Mouse (Mus musculus) liver, embryonic 14.5 days (tissue): ENCODE data around the gene Ms4a6b. TPM values are rescaled to one million over a fixed set of nuclear protein-coding genes. Genes with fewer than 3 reads are reported as not detected.
"Not testable (repeated sequence)": the region's sequence is repeated elsewhere in the genome, so short reads cannot be mapped to it uniquely, and the experiment has no call there.

ENCODE experiments used
- ATAC-seq: fragments of 200-750 bp; cut with Nextera tagmentation; 2 replicates; pipeline ENCODE4 v1.8.0; 2017; ENCODE audit warnings: moderate number of reproducible peaks, mild to moderate bottlenecking, moderate library complexity; ENCODE audit not compliant: insufficient read depth
- DNase-seq, 3 experiments: peaks; one replicate each; pipeline ENCODE4 v3.0.0-alpha.2; 2012 to 2013; ENCODE audit warnings: low read depth in 3 of 3, low spot score in 3 of 3
- H3K27ac ChIP-seq: fragments of 300-500 bp; sonication (generic); 2 replicates; pipeline ENCODE4 v1.5.1; 2014; ENCODE audit warnings: moderate library complexity, mild to moderate bottlenecking, control low read depth, inconsistent platforms
- H3K27me3 ChIP-seq: fragments of 300-500 bp; sonication (generic); 2 replicates; pipeline ENCODE4 v1.6.1; 2014; ENCODE audit warnings: mild to moderate bottlenecking, low read length, moderate library complexity; ENCODE audit not compliant: control insufficient read depth, insufficient read depth
- H3K36me3 ChIP-seq: fragments of 300-500 bp; sonication (generic); replicated peaks from 2 replicates; pipeline ENCODE4 v1.6.1; 2014; ENCODE audit warnings: low read depth; ENCODE audit not compliant: control insufficient read depth, insufficient read depth
- H3K4me1 ChIP-seq, 2 experiments: fragments of 200-500 bp in 1 of 2; fragments of 300-500 bp in 1 of 2; sonication (generic) in 1 of 2; replicated peaks; 2 replicates each; pipeline ENCODE4 v1.6.1; 2012 to 2014; ENCODE audit warnings: antibody characterized with exemption in 1 of 2, inconsistent platforms in 1 of 2, low read length in 1 of 2; ENCODE audit not compliant: control insufficient read depth in 2 of 2, insufficient read depth in 2 of 2
- H3K4me2 ChIP-seq: fragments of 300-500 bp; sonication (generic); 2 replicates; pipeline ENCODE4 v1.6.1; 2014; ENCODE audit warnings: low read depth, mild to moderate bottlenecking, control low read depth, moderate library complexity
- H3K4me3 ChIP-seq, 2 experiments: fragments of 200-500 bp in 1 of 2; fragments of 300-500 bp in 1 of 2; sonication (generic) in 1 of 2; 2 replicates each; pipeline ENCODE4 v1.5.1; 2012 to 2014; ENCODE audit warnings: low read depth in 2 of 2, low read length in 2 of 2, mild to moderate bottlenecking in 2 of 2, control low read depth in 1 of 2, inconsistent platforms in 1 of 2, moderate library complexity in 1 of 2; ENCODE audit not compliant: insufficient read depth in 1 of 2
- H3K9ac ChIP-seq: fragments of 300-500 bp; sonication (generic); replicated peaks from 2 replicates; pipeline ENCODE4 v1.6.1; 2014; ENCODE audit warnings: mild to moderate bottlenecking, control low read depth, moderate library complexity
- H3K9me3 ChIP-seq: fragments of 300-500 bp; sonication (generic); 2 replicates; pipeline ENCODE4 v1.6.1; 2016; ENCODE audit warnings: low read length, mixed read lengths; ENCODE audit not compliant: control insufficient read depth
- CTCF ChIP-seq: IDR thresholded peaks from 2 replicates; pipeline ENCODE4 v1.5.1; 2016; ENCODE audit warnings: antibody characterized with exemption, low read depth, control low read depth
- EP300 ChIP-seq: IDR thresholded peaks from 2 replicates; pipeline ENCODE4 v1.6.1; 2016; ENCODE audit warnings: antibody characterized with exemption, low read depth
- WGBS: fragments of 180-500 bp; shearing (Covaris S2); extraction: QIAGEN DNeasy Blood & Tissue Kit; methylation state at CpG from one replicate; pipeline ENCODE4 v1.1.7; 2014; ENCODE audit not compliant: insufficient replicate concordance; 5-methylcytosine and 5-hydroxymethylcytosine counted together
- polyA plus RNA-seq, 2 experiments: library from polyadenylated mRNA; depleted of rRNA in 1 of 2; stranded (reverse) in 1 of 2; unstranded in 1 of 2; fragments of >200 nt; fragmentation: Nextera tagmentation in 1 of 2; extraction: Ambion mirVana in 1 of 2; gene quantifications; 2 replicates each; pipeline versions ENCODE4 v1.2.1 to v1.2.3; 2012 to 2014

Ms4a6b gene
- polyA plus RNA-seq, 2 experiments = 1.7 to 2.2 TPM

- Histone ChIP-seq H3K4me2 (no peak overlapping the region), H3K4me1 (no peaks in the 10 kb centered on the region), H3K36me3 (no peaks in the 10 kb centered on the region), H3K27ac (no peak overlapping the region), H3K9ac (no peak overlapping the region), H3K27me3 (no peaks in the 10 kb centered on the region), H3K4me3 (no peak overlapping the region), H3K9me3 (no peaks in the 10 kb centered on the region)
- TF ChIP-seq EP300 (no peak), CTCF (no peak)
- 61% methylated on average over 1 of the region's 1 CpGs for WGBS
- ATAC-seq (no peak), DNase-seq (no peak)
These were observed 15.5 kb upstream of the Ms4a6b start for GRCm38 (mm10) chr19:11500796-11501195.

- no peaks in the 10 kb centered on the region for H3K27me3 ChIP-seq
- H3K4me3 ChIP-seq = no peak overlapping the region
- H3K4me1 ChIP-seq = no peaks in the 10 kb centered on the region
- no peak overlapping the region for H3K27ac ChIP-seq
- 66% methylated on average over 4 of the region's 4 CpGs for WGBS
- H3K36me3 ChIP-seq = no peaks in the 10 kb centered on the region
- no peak for DNase-seq
- TF ChIP-seq EP300 (no peak), CTCF (no peak)
- no peaks in the 10 kb centered on the region for H3K9me3 ChIP-seq
- H3K4me2 ChIP-seq = no peak overlapping the region
- no peak overlapping the region for H3K9ac ChIP-seq
- no peak for ATAC-seq
These were observed 15.0 kb upstream of the Ms4a6b start for GRCm38 (mm10) chr19:11501326-11501725.

- TF ChIP-seq CTCF = no peak
- TF ChIP-seq EP300 = no peak
- H3K9me3 ChIP-seq = no peaks in the 10 kb centered on the region
- H3K4me2 ChIP-seq = no peak overlapping the region
- H3K9ac ChIP-seq = no peak overlapping the region
- H3K27ac ChIP-seq = no peak overlapping the region
- ATAC-seq (no peak), DNase-seq (no peak)
- 66% methylated on average over 1 of the region's 1 CpGs for WGBS
- no peak overlapping the region for H3K4me3 ChIP-seq
- no peaks in the 10 kb centered on the region for H3K36me3 ChIP-seq
- no peaks in the 10 kb centered on the region for H3K27me3 ChIP-seq
- no peaks in the 10 kb centered on the region for H3K4me1 ChIP-seq
These were observed 11.5 kb upstream of the Ms4a6b start for GRCm38 (mm10) chr19:11504857-11505256.

GRCm38 (mm10) chr19:11513458-11513857, 2.9 kb upstream of the Ms4a6b start:
- no peak overlapping the region for H3K4me2 ChIP-seq
- TF ChIP-seq CTCF (no peak), EP300 (no peak)
- no peak for DNase-seq
- no peak overlapping the region for H3K9ac ChIP-seq
- WGBS = 25% methylated on average over 1 of the region's 1 CpGs
- H3K36me3 ChIP-seq = no peaks in the 10 kb centered on the region
- H3K4me1 ChIP-seq = no peaks in the 10 kb centered on the region
- H3K9me3 ChIP-seq = no peaks in the 10 kb centered on the region
- H3K4me3 ChIP-seq = no peak overlapping the region
- ATAC-seq = no peak
- H3K27ac ChIP-seq = no peak overlapping the region
- no peaks in the 10 kb centered on the region for H3K27me3 ChIP-seq

GRCm38 (mm10) chr19:11516845-11517244, 533 bp downstream of the Ms4a6b start:
- Histone ChIP-seq H3K4me2 (no peak overlapping the region), H3K27me3 (no peaks in the 10 kb centered on the region), H3K9me3 (no peaks in the 10 kb centered on the region), H3K27ac (no peak overlapping the region), H3K4me1 (no peaks in the 10 kb centered on the region), H3K9ac (no peak overlapping the region), H3K36me3 (no peaks in the 10 kb centered on the region), H3K4me3 (no peak overlapping the region)
- 18% methylated on average over 4 of the region's 4 CpGs for WGBS
- TF ChIP-seq EP300 (no peak), CTCF (no peak)
- ATAC-seq (no peak), DNase-seq (no peak)

GRCm38 (mm10) chr19:11517373-11517772, 1.1 kb downstream of the Ms4a6b start:
- DNase-seq = not testable (repeated sequence)
- 9% methylated on average over 1 of the region's 1 CpGs for WGBS

GRCm38 (mm10) chr19:11518356-11518755, 2.0 kb downstream of the Ms4a6b start:
- not testable (repeated sequence) for H3K4me2 ChIP-seq, H3K4me1 ChIP-seq, ATAC-seq, H3K4me3 ChIP-seq, DNase-seq, H3K9ac ChIP-seq, H3K36me3 ChIP-seq, H3K27ac ChIP-seq, H3K9me3 ChIP-seq, H3K27me3 ChIP-seq
- 12% methylated on average over 2 of the region's 2 CpGs for WGBS

More at GRCm38 (mm10) chr19:11517373-11517772, 1.1 kb downstream of the Ms4a6b start:
- not testable (repeated sequence) for ATAC-seq, H3K4me3 ChIP-seq, H3K36me3 ChIP-seq, H3K4me1 ChIP-seq, H3K4me2 ChIP-seq, H3K9me3 ChIP-seq, H3K27me3 ChIP-seq, H3K27ac ChIP-seq, H3K9ac ChIP-seq
